Mouse (Mus musculus): Measurements from ENCODE around the gene Adamts6.

Adamts6 gene

DNA sequence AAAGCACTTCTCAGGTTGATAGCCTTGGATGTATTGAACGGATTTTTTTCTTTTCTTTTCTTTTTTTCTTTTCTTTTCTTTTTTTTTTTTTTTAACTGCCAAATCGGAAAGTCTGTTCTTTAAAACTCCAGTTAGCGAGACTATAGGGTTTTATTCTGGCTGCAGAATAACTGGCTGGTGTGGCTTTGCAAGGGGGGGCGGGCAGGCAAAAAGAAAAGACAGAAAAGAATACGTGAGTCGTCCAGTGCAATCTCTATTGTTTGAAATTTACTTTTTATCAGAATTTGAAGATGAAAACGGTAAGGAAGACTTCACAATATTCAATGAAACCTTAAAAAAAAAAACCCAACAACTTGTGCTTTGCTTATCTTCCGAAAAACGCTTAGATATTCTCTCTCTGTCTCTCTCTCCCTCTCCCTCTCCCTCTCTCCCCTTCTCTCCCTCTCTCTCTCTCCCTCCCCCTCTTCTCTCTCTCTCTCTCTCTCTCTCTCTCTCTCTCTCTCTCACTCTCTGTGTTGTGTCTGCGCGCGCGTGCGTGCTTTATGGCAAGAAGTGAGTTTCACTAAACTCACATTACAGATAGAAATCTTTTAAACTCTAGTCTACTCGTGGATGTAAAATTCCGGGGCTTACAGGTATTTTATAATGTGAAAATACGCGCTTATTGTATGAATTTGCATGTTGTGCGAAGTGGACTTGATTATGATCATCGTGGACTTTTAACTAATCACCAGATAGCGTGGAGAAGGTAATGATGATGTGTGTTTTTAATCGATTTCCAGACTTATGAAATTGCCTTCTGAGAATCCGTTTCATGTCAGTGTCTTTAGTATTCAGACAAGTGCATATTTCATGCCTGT is at the start of gene Adamts6:
Gene Adamts6, plus strand, starts transcription at position 470 of the 860 bp plus-strand sequence.
- peak; percentile 67 for DNase-seq

DNA sequence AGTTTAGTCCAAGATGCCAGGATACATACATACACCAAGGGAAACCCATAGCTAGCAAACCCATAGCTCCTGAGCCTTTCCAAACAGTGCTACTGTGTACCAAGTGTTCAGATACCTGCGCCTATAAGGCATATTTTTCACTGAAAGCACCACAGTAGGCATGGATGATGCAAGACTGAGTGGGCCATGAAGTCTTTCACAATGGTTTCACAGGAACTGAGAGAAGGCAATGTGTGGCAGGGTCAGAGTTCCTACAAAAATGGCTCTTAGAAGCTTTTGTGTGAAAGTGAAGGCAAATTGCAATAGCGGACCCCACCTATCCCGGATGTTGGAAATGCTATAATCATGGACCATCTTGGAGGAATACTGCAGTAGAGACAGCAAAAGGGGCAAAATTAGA is 28.6 kb upstream of the Adamts6 start:
- DNase-seq: no peak

DNA sequence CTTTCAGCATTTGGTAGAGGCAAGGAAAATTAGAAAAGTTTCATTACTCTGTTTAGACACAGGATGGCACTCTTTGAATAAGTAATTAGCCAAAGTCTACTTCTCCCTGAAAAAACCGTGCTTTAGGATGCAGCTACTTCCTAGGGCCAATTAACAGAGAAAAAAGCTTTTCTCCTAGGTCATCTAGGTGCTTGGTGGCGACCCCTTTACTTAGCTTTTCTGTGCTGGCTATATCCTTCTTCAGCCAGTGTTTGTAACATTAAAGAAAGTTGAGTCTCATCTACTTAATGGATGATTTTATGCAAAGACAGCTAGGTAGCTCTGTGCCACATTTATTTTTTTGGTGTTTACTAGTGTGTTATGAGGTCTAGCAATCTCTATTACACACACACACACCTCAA is 2.6 kb upstream of the Adamts6 start:
- DNase-seq: peak; percentile 11

DNA sequence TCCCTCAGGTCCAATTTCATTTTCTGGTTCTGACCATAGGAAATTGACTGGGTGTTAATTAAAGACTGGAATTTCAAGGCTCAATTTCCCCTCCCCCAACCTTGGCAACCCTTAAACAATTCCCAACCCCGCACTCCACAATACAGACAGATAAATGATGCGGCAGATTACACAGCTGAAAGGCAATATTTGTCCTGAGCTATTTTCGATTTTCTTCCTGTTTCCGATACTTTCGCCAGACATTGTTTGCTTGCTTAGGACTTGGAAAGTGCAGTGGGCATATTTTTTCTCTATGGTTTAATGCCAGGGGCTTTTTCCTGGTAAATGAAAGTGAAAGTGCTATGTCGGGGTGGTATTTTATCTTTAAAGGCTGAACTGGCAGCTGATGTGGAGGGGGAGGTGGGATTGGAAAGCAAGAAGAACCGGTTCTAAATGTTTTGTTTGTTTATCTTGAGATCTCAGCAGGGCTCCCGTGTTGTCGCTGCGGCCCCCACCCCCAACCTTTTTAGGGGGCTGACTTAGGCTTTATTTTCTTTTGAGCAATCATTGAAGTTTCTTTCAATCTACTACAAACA is 1.8 kb upstream of the Adamts6 start:
- DNase-seq: peak; percentile 47

DNA sequence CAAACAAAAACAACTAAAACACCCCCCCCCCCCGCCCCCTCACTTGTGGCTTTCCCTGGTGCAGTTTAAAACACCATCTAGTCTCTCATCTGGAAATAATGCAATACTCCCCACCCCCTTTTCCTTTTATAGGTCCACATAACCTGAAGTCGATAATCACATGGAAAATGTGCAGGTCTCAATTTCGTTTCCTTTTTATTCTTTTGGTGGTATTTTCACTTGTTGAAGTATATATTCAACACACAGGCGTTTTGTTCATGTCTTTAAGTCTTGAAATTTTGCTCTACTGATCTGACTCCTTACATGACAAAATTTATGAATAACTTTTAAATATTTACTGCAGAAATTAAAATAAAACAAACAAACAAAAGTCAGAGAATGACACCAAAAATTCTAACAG is 1.3 kb upstream of the Adamts6 start:
- DNase-seq: no peak

DNA sequence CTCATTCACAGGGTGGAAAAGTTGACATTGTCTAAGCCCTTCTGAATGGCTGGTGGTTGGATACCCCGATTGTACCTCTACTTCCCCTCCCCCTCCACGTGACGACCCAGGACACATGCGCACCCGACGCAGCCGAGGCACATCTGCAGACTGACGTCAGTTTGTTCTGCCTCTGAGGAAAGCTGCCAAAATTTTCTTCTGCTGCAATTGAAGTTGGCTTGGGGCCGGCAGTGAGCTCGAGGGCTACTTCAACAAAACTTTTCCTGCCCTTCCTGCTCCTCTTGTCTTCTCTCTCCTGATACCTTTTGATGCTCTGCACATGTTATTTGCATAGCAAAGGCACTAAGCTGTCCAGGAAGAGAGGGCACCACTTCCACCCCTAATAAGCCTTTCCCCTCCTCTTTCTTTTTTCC is 732 bp upstream of the Adamts6 start:
- peak; percentile 90 for DNase-seq

DNA sequence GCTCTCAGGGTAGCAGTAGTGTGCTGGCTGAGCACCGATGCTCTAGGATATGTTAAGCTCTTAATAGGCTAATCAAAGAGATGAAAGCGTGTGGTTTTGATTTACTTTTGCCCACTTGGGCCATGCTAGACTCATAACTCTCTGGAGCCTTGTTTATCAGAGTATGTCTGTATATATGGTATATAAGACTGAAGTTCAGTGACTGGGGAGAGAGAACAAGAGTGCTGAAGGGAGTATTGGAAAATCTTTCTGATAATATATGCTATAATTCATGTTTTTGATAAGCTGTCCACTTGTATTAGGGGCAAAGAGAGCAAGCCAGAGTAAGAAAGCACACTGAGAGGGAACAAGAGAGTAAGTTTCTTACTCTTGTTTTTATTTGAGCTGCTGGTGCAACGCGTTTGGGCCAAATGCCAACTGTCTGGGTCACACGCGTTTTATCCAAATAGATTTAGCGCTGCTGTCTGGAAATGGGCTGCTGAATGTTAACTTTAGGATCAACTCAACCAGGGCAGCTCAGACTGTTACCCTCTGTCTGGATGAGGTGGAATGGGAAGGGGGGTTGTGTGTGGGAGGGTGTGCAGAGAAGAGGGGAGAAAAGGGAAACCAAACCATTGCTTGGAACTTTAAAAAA is 708 bp downstream of the Adamts6 start:
- peak; percentile 30 for DNase-seq

DNA sequence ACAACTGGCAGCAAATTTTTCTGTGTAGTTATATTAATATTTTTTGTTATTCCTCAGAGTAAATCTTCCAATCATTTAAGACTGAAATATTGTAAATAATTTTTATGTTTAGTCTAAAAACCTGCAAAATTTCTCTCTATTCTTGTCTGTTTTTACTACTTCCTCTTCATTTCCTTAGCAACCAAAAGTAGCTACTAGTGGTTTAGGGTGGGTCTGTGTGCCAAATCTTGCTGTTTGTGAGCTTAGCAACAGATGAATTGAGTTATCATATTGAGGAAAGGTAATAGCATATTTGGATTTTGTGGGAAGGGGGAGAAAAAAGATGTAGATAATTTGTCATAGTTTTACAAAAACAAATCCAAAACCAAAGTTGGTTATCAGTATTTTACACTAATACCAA is 1.5 kb downstream of the Adamts6 start:
- DNase-seq: no peak

DNA sequence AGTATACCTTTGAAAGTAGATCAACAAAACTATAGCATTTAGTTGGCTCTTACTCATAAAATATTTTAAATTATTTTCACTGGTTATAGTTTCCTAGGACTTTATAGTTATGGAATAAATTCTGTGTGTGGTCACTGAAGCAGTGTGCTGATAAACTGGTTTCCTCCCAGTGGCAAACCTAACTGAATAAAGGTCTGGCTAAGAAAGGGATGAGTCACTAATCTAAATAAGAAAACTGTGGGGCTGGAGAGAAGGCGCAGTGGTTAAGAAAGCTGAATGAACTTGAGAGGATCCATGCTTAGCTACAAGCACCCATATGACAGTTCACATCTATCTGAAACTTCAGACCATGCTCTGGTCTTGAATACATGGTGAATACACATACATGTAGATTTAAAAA is 7.8 kb downstream of the Adamts6 start:
- DNase-seq: no peak

DNA sequence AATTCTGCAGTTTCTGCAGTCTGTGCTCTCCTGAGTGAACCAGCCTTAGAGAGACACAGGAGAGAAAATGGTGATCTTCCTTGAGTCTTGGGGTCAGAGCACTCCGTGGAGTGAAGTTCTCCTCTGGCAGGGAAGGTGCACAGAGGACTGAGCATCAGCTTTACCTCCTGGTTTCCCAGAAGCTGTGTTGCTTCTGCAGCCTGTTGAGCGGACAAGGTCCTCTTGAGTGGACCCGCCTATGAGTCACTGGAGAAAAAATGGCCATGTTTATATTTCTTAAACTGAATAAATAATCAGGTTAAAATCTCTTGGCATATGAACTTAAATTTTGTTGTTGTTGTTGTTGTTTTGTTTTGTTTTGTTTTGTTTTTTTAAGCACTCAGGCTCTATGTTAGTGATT is 41.7 kb downstream of the Adamts6 start:
- DNase-seq: no peak

DNA sequence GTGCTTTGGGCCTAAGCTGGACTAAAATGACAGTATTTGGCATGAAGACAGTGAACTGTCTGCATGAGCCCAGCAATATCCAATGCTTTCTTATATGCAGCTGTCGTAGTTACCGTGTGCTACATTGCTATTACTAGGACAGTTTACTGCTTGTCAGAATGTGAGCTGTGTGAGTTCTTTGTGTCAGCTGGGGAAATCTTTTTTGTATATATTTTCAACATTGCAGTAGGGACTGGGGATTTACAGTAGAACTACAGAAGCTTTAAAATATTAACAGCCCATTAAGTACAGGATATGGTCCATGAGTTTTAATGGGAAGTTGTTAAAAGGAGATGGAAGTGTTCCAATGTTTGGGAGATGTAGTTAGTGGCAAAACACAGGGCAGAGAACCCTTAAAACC is 42.1 kb downstream of the Adamts6 start:
- no peak for DNase-seq

DNA sequence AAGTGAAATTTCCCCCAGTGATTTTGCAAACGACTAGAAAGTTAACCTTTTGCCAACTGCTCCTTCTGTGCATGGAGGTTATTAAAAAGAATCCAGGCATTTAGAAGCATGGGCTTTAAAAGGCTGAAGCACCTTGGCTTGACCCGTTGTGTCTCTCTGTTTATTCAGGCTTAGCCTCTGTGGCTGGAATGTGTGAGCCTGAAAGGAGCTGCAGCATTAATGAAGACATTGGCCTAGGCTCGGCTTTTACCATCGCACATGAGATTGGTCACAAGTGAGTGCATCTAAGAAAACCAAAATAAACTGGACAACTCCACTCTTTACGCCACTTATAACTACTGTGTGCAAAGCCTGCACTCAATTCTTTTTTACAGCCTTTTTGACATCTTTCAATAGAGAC is 65.0 kb downstream of the Adamts6 start:
- DNase-seq: no peak

DNA sequence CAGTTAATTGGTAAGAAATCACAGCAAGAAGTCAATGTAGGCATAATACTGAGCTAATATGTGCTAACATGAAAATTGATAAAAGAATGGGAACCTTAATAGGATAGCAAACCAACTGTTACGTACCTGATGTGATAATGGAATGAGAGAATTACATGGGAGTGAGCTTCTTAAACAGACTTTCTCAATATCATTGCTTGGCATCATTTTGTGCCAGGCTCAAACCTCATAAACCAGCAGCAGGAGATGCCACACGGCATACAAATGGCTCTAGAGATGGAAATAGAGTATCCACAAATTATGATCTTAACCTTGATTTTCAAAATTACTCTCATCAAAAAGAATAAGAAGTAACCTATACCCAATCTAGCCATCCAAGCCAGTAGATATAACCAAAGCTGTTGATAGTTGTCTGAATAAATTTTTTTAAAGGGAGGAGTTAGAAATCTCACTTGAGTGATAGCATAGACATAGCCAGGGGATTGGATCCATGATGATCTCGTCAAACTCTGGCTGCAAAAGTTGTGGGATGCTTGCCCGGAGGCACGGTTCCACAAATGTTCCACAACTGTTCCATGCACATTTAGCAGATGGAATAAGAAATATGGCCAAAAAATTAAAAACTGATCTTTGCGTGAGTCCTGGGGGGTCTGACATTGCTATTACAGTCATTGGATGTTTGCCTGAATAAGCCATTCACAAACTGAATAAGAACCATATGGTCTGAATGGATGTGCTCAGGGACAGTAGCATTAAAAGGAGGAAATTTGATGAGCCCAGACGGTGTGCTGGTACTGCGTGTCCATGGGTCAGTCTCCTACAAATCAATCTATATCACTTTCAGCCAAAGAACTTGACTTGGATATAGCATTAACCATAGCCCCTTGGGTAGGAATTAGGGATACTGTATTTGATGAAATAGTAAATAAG is 106.1 kb downstream of the Adamts6 start:
- no peak for DNase-seq

DNA sequence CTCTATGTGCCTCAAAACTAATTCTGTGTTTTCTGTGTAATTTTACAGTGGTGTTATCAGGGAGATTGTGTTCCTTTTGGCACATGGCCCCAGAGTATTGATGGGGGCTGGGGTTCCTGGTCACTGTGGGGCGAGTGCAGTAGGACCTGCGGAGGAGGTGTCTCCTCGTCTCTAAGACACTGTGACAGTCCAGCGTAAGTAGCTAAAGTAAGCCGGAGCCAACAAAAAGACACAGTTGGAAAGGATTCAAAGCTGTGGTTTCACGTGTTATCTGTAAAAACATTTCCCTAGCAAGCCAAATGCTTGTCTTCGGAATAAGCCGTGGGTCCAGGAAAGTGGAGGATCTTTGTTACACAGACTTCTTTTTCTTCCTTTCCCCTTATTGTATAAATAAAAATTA is 110.2 kb downstream of the Adamts6 start:
- no peak for DNase-seq

DNA sequence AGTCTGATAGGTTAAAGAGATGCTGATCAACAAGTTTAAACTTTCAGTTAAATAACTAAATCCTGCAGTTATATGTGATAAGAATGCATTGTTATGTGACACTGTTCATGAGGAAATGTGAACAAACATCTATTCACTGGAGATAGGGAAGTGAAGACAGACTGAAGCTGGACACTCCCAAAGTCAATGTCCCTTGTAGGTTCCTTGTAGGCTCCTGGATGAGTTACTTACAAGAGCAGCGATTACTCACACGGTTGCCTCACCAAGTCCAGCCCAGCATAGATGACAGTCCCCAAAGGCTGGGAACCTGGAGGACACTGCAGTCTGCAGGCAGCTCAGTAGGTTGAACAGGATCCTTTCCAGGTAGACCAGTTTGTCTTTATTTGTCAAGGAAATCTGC is 145.1 kb downstream of the Adamts6 start:
- no peak for DNase-seq

DNA sequence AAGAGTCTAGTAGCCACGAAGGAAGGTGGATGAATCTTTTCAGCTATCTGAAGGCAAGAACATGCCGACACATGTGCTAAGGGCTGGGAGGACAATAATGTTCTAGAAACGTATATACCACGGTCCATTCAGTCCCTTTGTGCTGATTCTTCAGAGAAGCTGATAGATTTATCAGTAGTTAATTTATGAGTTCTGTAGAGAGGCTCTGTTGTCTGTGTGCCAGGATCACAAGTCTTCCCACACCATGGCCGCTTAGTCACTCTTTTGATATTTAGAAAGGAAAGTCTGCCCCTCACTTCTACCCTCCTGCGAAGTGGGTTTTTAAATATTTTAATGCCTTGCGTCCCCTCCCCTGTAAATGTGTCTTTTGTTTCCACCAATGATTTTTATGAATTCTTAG is 154.9 kb downstream of the Adamts6 start:
- DNase-seq: no peak

DNA sequence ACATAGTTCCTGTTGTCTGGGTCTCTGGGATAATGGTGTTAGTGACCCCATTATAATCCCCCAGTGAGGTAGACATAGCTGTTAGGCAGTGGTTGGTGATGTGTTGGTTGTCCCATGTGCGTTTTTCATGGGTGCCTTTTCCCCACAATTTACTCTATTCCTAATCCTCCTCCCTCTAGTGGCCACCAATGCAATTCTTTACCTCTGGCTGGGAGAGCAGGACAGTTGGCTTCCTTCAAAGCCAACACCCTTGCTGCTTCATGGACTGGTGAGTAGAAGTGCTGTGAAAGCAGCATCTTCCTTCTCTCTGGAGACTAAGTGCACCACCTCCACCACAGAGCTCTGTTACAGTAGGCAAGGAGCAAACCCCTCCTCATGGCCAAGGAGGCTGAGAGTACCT is 157.8 kb downstream of the Adamts6 start:
- DNase-seq: no peak

DNA sequence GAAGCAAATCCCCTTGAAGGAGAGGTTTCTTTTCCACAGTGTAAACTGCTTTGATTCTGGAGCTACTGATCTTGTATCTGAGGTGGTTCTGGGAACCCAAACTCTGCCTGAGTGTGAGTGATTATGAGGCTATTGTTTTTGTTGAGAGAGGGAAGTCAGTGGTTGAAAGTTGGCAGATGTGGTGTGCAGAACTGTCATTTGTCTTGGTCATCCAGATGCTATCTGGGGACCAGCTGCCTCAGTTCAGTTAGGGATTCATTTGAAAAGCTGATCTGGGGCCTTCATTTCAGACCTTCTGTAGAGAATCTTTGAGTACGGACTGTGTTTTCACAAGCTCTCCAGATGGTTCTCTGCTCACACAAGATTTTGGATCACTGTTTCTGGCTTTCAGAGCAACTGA is 159.3 kb downstream of the Adamts6 start:
- no peak for DNase-seq

DNA sequence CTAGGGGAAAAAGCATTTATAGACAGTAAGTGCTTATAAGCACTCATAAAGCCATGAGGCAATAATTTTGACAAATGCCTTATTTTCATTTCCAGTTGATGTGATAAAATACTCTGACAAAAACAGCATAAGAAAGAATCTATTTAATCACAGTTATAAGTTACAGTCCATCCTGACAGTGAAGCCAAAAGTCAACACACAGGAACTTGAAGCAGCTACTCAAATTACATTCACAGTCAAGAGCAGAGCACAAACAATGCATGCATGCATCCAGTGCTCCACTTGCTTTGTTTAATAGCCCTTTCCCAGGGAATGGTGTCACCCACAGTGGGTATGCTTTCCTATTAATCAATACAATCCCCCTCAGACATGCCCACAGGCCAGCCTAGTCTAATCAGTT is 159.8 kb downstream of the Adamts6 start:
- DNase-seq: no peak

DNA sequence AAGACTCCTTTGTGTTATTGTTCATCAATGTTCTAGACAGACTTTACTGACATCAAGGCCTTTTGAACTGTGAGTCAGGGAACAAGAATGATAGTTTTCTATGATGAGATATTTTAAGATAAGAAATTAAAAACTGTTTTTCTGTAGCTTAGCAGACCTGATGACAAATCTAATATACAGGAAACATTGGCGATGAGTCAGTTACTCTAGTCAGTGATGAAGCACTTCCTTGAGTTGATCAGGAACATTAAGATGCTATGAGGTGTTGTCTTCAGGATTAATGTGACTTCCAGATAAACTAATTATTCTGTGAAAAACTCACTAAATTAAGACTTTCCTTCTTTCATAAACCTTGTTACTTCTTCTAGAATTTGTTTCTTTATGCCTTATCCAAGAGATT is 160.7 kb downstream of the Adamts6 start:
- no peak for DNase-seq

DNA sequence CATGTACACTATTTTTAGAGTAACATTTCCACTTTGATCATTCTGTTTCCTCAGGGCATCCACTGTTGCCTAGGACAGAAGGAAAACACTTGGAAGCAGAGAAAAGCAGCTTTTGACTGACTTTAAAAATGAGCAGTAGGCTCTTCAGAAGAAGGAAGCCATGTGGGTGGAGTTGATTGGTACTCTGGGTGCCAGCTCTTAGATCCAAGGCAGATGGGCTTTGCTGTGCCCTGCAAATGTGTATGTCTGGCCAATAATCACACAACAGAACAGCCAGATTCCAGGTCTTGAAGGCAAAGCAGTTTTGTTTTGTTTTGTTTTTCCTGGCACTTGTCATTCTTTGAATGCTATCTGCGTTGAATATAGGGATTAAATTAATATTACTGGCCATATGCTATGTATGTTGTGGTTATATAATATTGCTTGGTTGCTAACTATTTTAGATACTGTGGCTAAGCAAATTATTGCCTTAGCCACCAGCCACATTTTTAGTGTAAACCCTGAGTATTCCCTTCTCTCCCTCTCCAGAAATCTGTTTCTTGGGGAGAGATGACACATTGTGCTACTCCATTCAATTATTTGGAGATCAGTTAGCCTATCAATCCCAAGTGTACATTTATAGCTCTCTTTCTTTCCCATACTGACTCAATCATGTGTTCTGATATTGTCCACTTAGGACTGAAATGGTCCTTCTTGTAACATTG is 165.8 kb downstream of the Adamts6 start:
- no peak for DNase-seq

DNA sequence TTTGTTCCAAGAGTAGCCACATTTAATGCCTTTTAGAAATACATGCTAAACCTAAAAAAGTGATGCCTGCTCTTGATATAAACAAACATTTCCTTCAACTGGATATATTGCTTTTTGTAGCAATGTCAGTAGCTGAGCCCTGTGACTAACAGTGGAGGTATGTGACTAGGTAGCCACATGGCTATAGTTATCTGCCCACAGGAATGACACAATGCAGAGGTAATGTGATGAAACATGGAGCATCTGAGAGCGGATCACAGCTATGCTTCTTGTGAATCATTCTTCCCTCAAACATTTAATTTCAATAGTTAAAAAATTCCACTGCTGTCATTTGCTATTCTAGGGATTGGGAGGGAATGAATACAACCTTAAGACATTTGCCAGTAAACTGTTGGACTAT is 172.7 kb downstream of the Adamts6 start:
- DNase-seq: no peak

DNA sequence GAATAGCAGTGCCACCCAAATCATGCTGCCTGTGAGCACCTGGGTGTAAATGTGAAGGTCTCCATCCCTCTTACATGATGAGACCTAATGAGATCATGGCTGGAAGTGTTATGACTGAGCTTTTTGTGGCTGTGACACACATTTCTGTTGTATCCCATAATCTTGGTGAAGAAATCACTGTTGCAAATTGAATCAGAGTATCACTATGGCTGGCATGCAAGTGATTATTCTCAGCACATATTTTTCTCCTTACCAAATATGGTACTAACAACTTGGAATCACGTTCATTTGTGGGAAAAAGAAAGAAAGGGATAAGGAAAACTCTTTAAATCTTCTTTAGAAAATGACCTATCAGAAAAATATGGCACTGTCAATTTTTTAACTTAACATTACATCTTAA is 180.4 kb downstream of the Adamts6 start:
- DNase-seq: no peak
